Mouse (Mus musculus) midbrain, embryonic 11.5 days (tissue): ENCODE results near the gene Prdx6. TPM values are rescaled to one million over a fixed set of nuclear protein-coding genes. Genes with fewer than 3 reads are reported as not detected.

ENCODE experiments used
- ATAC-seq: fragments of 200-750 bp; cut with Nextera tagmentation; 2 replicates; pipeline ENCODE4 v1.8.0; 2017; ENCODE audit warnings: moderate TSS enrichment, moderate library complexity; ENCODE audit not compliant: low FRiP score
- DNase-seq: peaks from one replicate; pipeline ENCODE4 v3.0.0; 2015; ENCODE audit warnings: low spot score; ENCODE audit errors: missing footprints
- H3K27ac ChIP-seq: fragments of 300-500 bp; sonication (generic); 2 replicates; pipeline ENCODE4 v1.5.1; 2014; ENCODE audit warnings: low read depth, low read length
- H3K27me3 ChIP-seq: fragments of 300-500 bp; sonication (generic); 2 replicates; pipeline ENCODE4 v1.6.1; 2014; ENCODE audit warnings: mild to moderate bottlenecking, low read length, moderate library complexity, mixed read lengths; ENCODE audit not compliant: control insufficient read depth, insufficient read depth
- H3K36me3 ChIP-seq: fragments of 300-500 bp; sonication (generic); 2 replicates; pipeline ENCODE4 v1.6.1; 2014; ENCODE audit warnings: mild to moderate bottlenecking, low read length, moderate library complexity, mixed read lengths; ENCODE audit not compliant: control insufficient read depth, insufficient read depth
- H3K4me1 ChIP-seq: fragments of 300-500 bp; sonication (generic); 2 replicates; pipeline ENCODE4 v1.6.1; 2014; ENCODE audit warnings: low read length; ENCODE audit not compliant: control insufficient read depth, insufficient read depth
- H3K4me2 ChIP-seq: fragments of 300-500 bp; sonication (generic); 2 replicates; pipeline ENCODE4 v1.6.1; 2014; ENCODE audit warnings: mild to moderate bottlenecking, moderate library complexity
- H3K4me3 ChIP-seq: fragments of 300-500 bp; sonication (generic); 2 replicates; pipeline ENCODE4 v1.5.1; 2014; ENCODE audit warnings: low read depth, low read length
- H3K9ac ChIP-seq: fragments of 300-500 bp; sonication (generic); 2 replicates; pipeline ENCODE4 v1.6.1; 2014; ENCODE audit warnings: low read length
- H3K9me3 ChIP-seq: fragments of 300-500 bp; sonication (generic); 2 replicates; pipeline ENCODE4 v1.6.1; 2016; ENCODE audit warnings: low read length; ENCODE audit not compliant: control insufficient read depth
- whole genome bisulfite sequencing: fragments of 180-500 bp; shearing (Covaris S2); extraction: QIAGEN DNeasy Blood & Tissue Kit; methylation state at CpG from one replicate; pipeline ENCODE4 v1.1.7; 2014; 5-methylcytosine and 5-hydroxymethylcytosine counted together
- polyA plus RNA-seq: library from polyadenylated mRNA; unstranded; fragments of >200 nt; fragmentation: Nextera tagmentation; extraction: Ambion mirVana; gene quantifications from 2 replicates; pipeline ENCODE4 v1.2.1, GENCODE M21; 2014

Prdx6 gene
- 389 and 403 TPM in 2 replicates for polyA plus RNA-seq

GRCm38 (mm10) chr1:161250604-161251416 lies at the start of gene Prdx6:
TSS of gene Prdx6 (minus strand) at chr1:161251219.
- Histone ChIP-seq H3K4me1 (peaks cover 13% of the 10 kb centered on the region), H3K9ac (peak within 1 kb of the TSS; percentile 89), H3K4me3 (peak within 1 kb of the TSS; percentile 74), H3K9me3 (no peaks in the 10 kb centered on the region), H3K27ac (no peak within 1 kb of the TSS), H3K4me2 (peak within 1 kb of the TSS; percentile 93), H3K36me3 (no peaks in the 10 kb centered on the region), H3K27me3 (peaks cover 2% of the 10 kb centered on the region; the same call in 1 of the 2 replicates)
- DNase-seq (peak; percentile 97), ATAC-seq (peak; percentile 97)
- under 1% methylated on average over 62 of the region's 66 CpGs for WGBS

GRCm38 (mm10) chr1:161288256-161288655 lies 37.2 kb upstream of the Prdx6 start:
- WGBS = 45% methylated on average over 12 of the region's 12 CpGs
- H3K36me3 ChIP-seq = no peaks in the 10 kb centered on the region
- no peak overlapping the region for H3K4me2 ChIP-seq

GRCm38 (mm10) chr1:161286726-161287310 lies 35.8 kb upstream of the Prdx6 start:
- Histone ChIP-seq H3K27ac (no peak overlapping the region), H3K4me1 (no peaks in the 10 kb centered on the region), H3K27me3 (no peaks in the 10 kb centered on the region), H3K36me3 (no peaks in the 10 kb centered on the region), H3K4me3 (no peak overlapping the region), H3K9ac (no peak overlapping the region), H3K4me2 (no peak overlapping the region), H3K9me3 (no peaks in the 10 kb centered on the region)
- peak; percentile 94 for DNase-seq
- 34% methylated on average over 11 of the region's 11 CpGs for WGBS
- peak; percentile 64; the same call in 1 of the 2 replicates for ATAC-seq

More at GRCm38 (mm10) chr1:161288256-161288655, 37.2 kb upstream of the Prdx6 start:
- Histone ChIP-seq H3K4me3 (no peak overlapping the region), H3K9me3 (no peaks in the 10 kb centered on the region), H3K27me3 (no peaks in the 10 kb centered on the region), H3K27ac (no peak overlapping the region), H3K9ac (no peak overlapping the region), H3K4me1 (no peaks in the 10 kb centered on the region)
- DNase-seq = no peak
- ATAC-seq = peak; percentile 52; the same call in 1 of the 2 replicates

- no peaks in the 10 kb centered on the region for H3K27me3 ChIP-seq
- H3K36me3 ChIP-seq = no peaks in the 10 kb centered on the region
- no peak overlapping the region for H3K27ac ChIP-seq
- DNase-seq = no peak
- no peaks in the 10 kb centered on the region for H3K4me1 ChIP-seq
- no peak overlapping the region for H3K9ac ChIP-seq
- H3K4me3 ChIP-seq = no peak overlapping the region
- no peaks in the 10 kb centered on the region for H3K9me3 ChIP-seq
- H3K4me2 ChIP-seq = no peak overlapping the region
- WGBS = 76% methylated on average over 3 of the region's 3 CpGs
- ATAC-seq = no peak
Measured at GRCm38 (mm10) chr1:161281054-161281688, 30.2 kb upstream of the Prdx6 start.

GRCm38 (mm10) chr1:161279244-161279908 lies 28.4 kb upstream of the Prdx6 start:
- Histone ChIP-seq H3K9me3 (no peaks in the 10 kb centered on the region), H3K4me2 (no peak overlapping the region), H3K4me1 (no peaks in the 10 kb centered on the region), H3K27ac (no peak overlapping the region), H3K9ac (no peak overlapping the region), H3K36me3 (no peaks in the 10 kb centered on the region), H3K27me3 (no peaks in the 10 kb centered on the region), H3K4me3 (no peak overlapping the region)
- DNase-seq (no peak), ATAC-seq (no peak)
- 73% methylated on average over 6 of the region's 6 CpGs for WGBS

GRCm38 (mm10) chr1:161273486-161273885 lies 22.5 kb upstream of the Prdx6 start:
- no peak for ATAC-seq
- no peak overlapping the region for H3K9ac ChIP-seq

GRCm38 (mm10) chr1:161271461-161271810 lies 20.4 kb upstream of the Prdx6 start:
- Histone ChIP-seq H3K9ac (no peak overlapping the region), H3K4me3 (no peak overlapping the region), H3K4me1 (no peaks in the 10 kb centered on the region; the same call in 1 of the 2 replicates), H3K27ac (no peak overlapping the region), H3K36me3 (no peaks in the 10 kb centered on the region), H3K9me3 (no peaks in the 10 kb centered on the region), H3K4me2 (no peak overlapping the region), H3K27me3 (no peaks in the 10 kb centered on the region)
- WGBS = 78% methylated on average over 2 of the region's 2 CpGs
- ATAC-seq = no peak
- no peak for DNase-seq

More at GRCm38 (mm10) chr1:161273486-161273885, 22.5 kb upstream of the Prdx6 start:
- DNase-seq = no peak
- Histone ChIP-seq H3K27me3 (no peaks in the 10 kb centered on the region), H3K36me3 (no peaks in the 10 kb centered on the region), H3K4me3 (no peak overlapping the region), H3K27ac (no peak overlapping the region), H3K4me1 (no peaks in the 10 kb centered on the region), H3K9me3 (no peaks in the 10 kb centered on the region), H3K4me2 (no peak overlapping the region)
- WGBS = 68% methylated on average over 1 of the region's 1 CpGs

- Histone ChIP-seq H3K36me3 (no peaks in the 10 kb centered on the region), H3K9ac (no peak overlapping the region), H3K9me3 (no peaks in the 10 kb centered on the region), H3K4me1 (no peaks in the 10 kb centered on the region; the same call in 1 of the 2 replicates), H3K4me3 (no peak overlapping the region), H3K27me3 (no peaks in the 10 kb centered on the region), H3K27ac (no peak overlapping the region), H3K4me2 (no peak overlapping the region)
- DNase-seq (no peak), ATAC-seq (no peak)
- WGBS = 82% methylated on average over 4 of the region's 4 CpGs
Measured at GRCm38 (mm10) chr1:161270776-161271460, 19.9 kb upstream of the Prdx6 start.
